Mouse (Mus musculus) forebrain, embryonic 12.5 days (tissue): ENCODE data around the gene Csgalnact2. TPM values are rescaled to one million over a fixed set of nuclear protein-coding genes. Genes with fewer than 3 reads are reported as not detected.

Experiments used
- ATAC-seq: fragments of 200-750 bp; cut with Nextera tagmentation; 2 replicates; pipeline ENCODE4 v1.8.0; 2017; ENCODE audit warnings: moderate TSS enrichment; ENCODE audit not compliant: low FRiP score
- H3K27ac ChIP-seq: fragments of 300-500 bp; sonication (generic); 2 replicates; pipeline ENCODE4 v1.5.1; 2016; ENCODE audit warnings: mild to moderate bottlenecking
- H3K27me3 ChIP-seq: fragments of 300-500 bp; sonication (generic); 2 replicates; pipeline ENCODE4 v1.6.1; 2016; ENCODE audit warnings: mild to moderate bottlenecking
- H3K36me3 ChIP-seq: fragments of 300-500 bp; sonication (generic); replicated peaks from 2 replicates; pipeline ENCODE4 v1.6.1; 2016; ENCODE audit warnings: mild to moderate bottlenecking
- H3K4me1 ChIP-seq: fragments of 300-500 bp; sonication (generic); 2 replicates; pipeline ENCODE4 v1.6.1; 2016
- H3K4me2 ChIP-seq: fragments of 300-500 bp; sonication (generic); 2 replicates; pipeline ENCODE4 v1.6.1; 2016; ENCODE audit warnings: mild to moderate bottlenecking, moderate library complexity
- H3K4me3 ChIP-seq: fragments of 300-500 bp; sonication (generic); replicated peaks from 2 replicates; pipeline ENCODE4 v1.5.1; 2016; ENCODE audit warnings: mild to moderate bottlenecking
- H3K9ac ChIP-seq: fragments of 300-500 bp; sonication (generic); 2 replicates; pipeline ENCODE4 v1.6.1; 2016; ENCODE audit warnings: mild to moderate bottlenecking
- H3K9me3 ChIP-seq: fragments of 300-500 bp; sonication (generic); 2 replicates; pipeline ENCODE4 v1.6.1; 2016
- WGBS: fragments of 180-500 bp; shearing (Covaris S2); methylation state at CpG from one replicate; pipeline ENCODE4 v1.1.7; 2016; 5-methylcytosine and 5-hydroxymethylcytosine counted together
- polyA plus RNA-seq: library from polyadenylated mRNA; unstranded; fragments of >200 nt; fragmentation: Nextera tagmentation; extraction: Ambion mirVana; gene quantifications from 2 replicates; pipeline ENCODE4 v1.2.1, GENCODE M21; 2016

Csgalnact2 gene
- polyA plus RNA-seq = 8.4 and 8.6 TPM in 2 replicates

- no peaks in the 10 kb centered on the region for H3K36me3 ChIP-seq
- peak within 1 kb of the TSS; percentile 62 for H3K9ac ChIP-seq
- H3K4me1 ChIP-seq = peaks cover 3% of the 10 kb centered on the region; the same call in 1 of the 2 replicates
- ATAC-seq = peak; percentile 99
- 0 out of 2 replicates have a peak, but pooled peaks cover 3% of the 10 kb centered on the region for H3K27me3 ChIP-seq
- WGBS = 7% methylated on average over 66 of the region's 66 CpGs
- peak within 1 kb of the TSS; percentile 65 for H3K4me2 ChIP-seq
- no peaks in the 10 kb centered on the region for H3K9me3 ChIP-seq
- peak within 1 kb of the TSS; percentile 73 for H3K4me3 ChIP-seq
- H3K27ac ChIP-seq = peak within 1 kb of the TSS; percentile 74; the same call in 1 of the 2 replicates
Measured at GRCm38 (mm10) chr6:118138731-118139709, at the start of gene Csgalnact2. Gene Csgalnact2, minus strand, starts transcription at chr6:118139140.

- no peak overlapping the region for H3K9ac ChIP-seq
- 91% methylated on average over 9 of the region's 9 CpGs for WGBS
- no peak overlapping the region for H3K4me2 ChIP-seq
- H3K4me1 ChIP-seq = peaks cover 10% of the 10 kb centered on the region; the same call in 1 of the 2 replicates
- no peak for ATAC-seq
- no peak overlapping the region for H3K4me3 ChIP-seq
- no peak overlapping the region for H3K27ac ChIP-seq
- no peaks in the 10 kb centered on the region for H3K36me3 ChIP-seq
- H3K27me3 ChIP-seq = peaks cover 14% of the 10 kb centered on the region; the same call in 1 of the 2 replicates
- no peaks in the 10 kb centered on the region for H3K9me3 ChIP-seq
Measured at GRCm38 (mm10) chr6:118188599-118188998, 49.7 kb upstream of the Csgalnact2 start.

GRCm38 (mm10) chr6:118187285-118187641 is 48.3 kb upstream of the Csgalnact2 start:
- no peaks in the 10 kb centered on the region for H3K36me3 ChIP-seq
- no peak for ATAC-seq
- no peak overlapping the region for H3K27ac ChIP-seq
- H3K4me3 ChIP-seq = no peak overlapping the region
- no peak overlapping the region for H3K4me2 ChIP-seq
- peaks cover 8% of the 10 kb centered on the region; the same call in 1 of the 2 replicates for H3K27me3 ChIP-seq
- H3K9ac ChIP-seq = no peak overlapping the region
- WGBS = 79% methylated on average over 3 of the region's 3 CpGs
- no peaks in the 10 kb centered on the region for H3K9me3 ChIP-seq
- peaks cover 10% of the 10 kb centered on the region; the same call in 1 of the 2 replicates for H3K4me1 ChIP-seq

GRCm38 (mm10) chr6:118186620-118187284 is 47.8 kb upstream of the Csgalnact2 start:
- ATAC-seq = 0 out of 2 replicates have a peak, but pooled peaks have one; percentile 27
- Histone ChIP-seq H3K9me3 (no peaks in the 10 kb centered on the region), H3K4me1 (peaks cover 10% of the 10 kb centered on the region; the same call in 1 of the 2 replicates), H3K4me3 (no peak overlapping the region), H3K9ac (no peak overlapping the region), H3K36me3 (no peaks in the 10 kb centered on the region), H3K27me3 (0 out of 2 replicates have a peak, but pooled peaks cover 3% of the 10 kb centered on the region), H3K27ac (no peak overlapping the region), H3K4me2 (no peak overlapping the region)
- 48% methylated on average over 17 of the region's 17 CpGs for WGBS

- no peaks in the 10 kb centered on the region for H3K27me3 ChIP-seq
- no peak overlapping the region for H3K9ac ChIP-seq
- H3K4me3 ChIP-seq = no peak overlapping the region
- H3K4me2 ChIP-seq = no peak overlapping the region
- no peaks in the 10 kb centered on the region for H3K9me3 ChIP-seq
- no peaks in the 10 kb centered on the region for H3K36me3 ChIP-seq
- no peak for ATAC-seq
- 89% methylated on average over 10 of the region's 10 CpGs for WGBS
- H3K27ac ChIP-seq = no peak overlapping the region
- H3K4me1 ChIP-seq = peaks cover 17% of the 10 kb centered on the region
Measured at GRCm38 (mm10) chr6:118184126-118184525, 45.2 kb upstream of the Csgalnact2 start.

- no peak overlapping the region for H3K27ac ChIP-seq
- H3K27me3 ChIP-seq = no peaks in the 10 kb centered on the region
- no peak overlapping the region for H3K9ac ChIP-seq
- no peak overlapping the region for H3K4me2 ChIP-seq
- no peak overlapping the region for H3K4me3 ChIP-seq
- ATAC-seq = peak; percentile 62; the same call in 1 of the 2 replicates
- H3K9me3 ChIP-seq = no peaks in the 10 kb centered on the region
- 83% methylated on average over 12 of the region's 12 CpGs for whole genome bisulfite sequencing
- peaks cover 6% of the 10 kb centered on the region; the same call in 1 of the 2 replicates for H3K4me1 ChIP-seq
- no peaks in the 10 kb centered on the region for H3K36me3 ChIP-seq
Measured at GRCm38 (mm10) chr6:118180085-118180423, 41.1 kb upstream of the Csgalnact2 start.

- H3K4me1 ChIP-seq = peaks cover 6% of the 10 kb centered on the region; the same call in 1 of the 2 replicates
- H3K9ac ChIP-seq = no peak overlapping the region
- H3K36me3 ChIP-seq = no peaks in the 10 kb centered on the region
- no peak overlapping the region for H3K4me2 ChIP-seq
- H3K9me3 ChIP-seq = no peaks in the 10 kb centered on the region
- H3K27me3 ChIP-seq = no peaks in the 10 kb centered on the region
- WGBS = 60% methylated on average over 13 of the region's 13 CpGs
- no peak overlapping the region for H3K27ac ChIP-seq
- peak; percentile 81 for ATAC-seq
- no peak overlapping the region for H3K4me3 ChIP-seq
Measured at GRCm38 (mm10) chr6:118179316-118180084, 40.6 kb upstream of the Csgalnact2 start.

GRCm38 (mm10) chr6:118173975-118174328 is 35.0 kb upstream of the Csgalnact2 start:
- Histone ChIP-seq H3K4me3 (no peak overlapping the region), H3K9me3 (no peaks in the 10 kb centered on the region), H3K4me1 (no peaks in the 10 kb centered on the region), H3K27me3 (no peaks in the 10 kb centered on the region), H3K36me3 (no peaks in the 10 kb centered on the region), H3K27ac (no peak overlapping the region), H3K4me2 (no peak overlapping the region), H3K9ac (no peak overlapping the region)
- ATAC-seq = no peak
- WGBS = 79% methylated on average over 5 of the region's 5 CpGs

GRCm38 (mm10) chr6:118173251-118173974 is 34.5 kb upstream of the Csgalnact2 start:
- H3K4me1 ChIP-seq = no peaks in the 10 kb centered on the region
- no peaks in the 10 kb centered on the region for H3K9me3 ChIP-seq
- no peak overlapping the region for H3K4me3 ChIP-seq
- H3K27ac ChIP-seq = no peak overlapping the region
- no peak overlapping the region for H3K9ac ChIP-seq
- no peak for ATAC-seq
- H3K4me2 ChIP-seq = no peak overlapping the region
- H3K27me3 ChIP-seq = no peaks in the 10 kb centered on the region
- 90% methylated on average over 18 of the region's 18 CpGs for WGBS
- H3K36me3 ChIP-seq = no peaks in the 10 kb centered on the region

GRCm38 (mm10) chr6:118171386-118171785 is 32.4 kb upstream of the Csgalnact2 start:
- Histone ChIP-seq H3K9ac (no peak overlapping the region), H3K4me1 (no peaks in the 10 kb centered on the region), H3K9me3 (no peaks in the 10 kb centered on the region), H3K27me3 (no peaks in the 10 kb centered on the region), H3K4me3 (no peak overlapping the region), H3K4me2 (no peak overlapping the region), H3K27ac (no peak overlapping the region), H3K36me3 (no peaks in the 10 kb centered on the region)
- WGBS = 94% methylated on average over 7 of the region's 7 CpGs
- ATAC-seq = no peak

GRCm38 (mm10) chr6:118168106-118168505 is 29.2 kb upstream of the Csgalnact2 start:
- no peak overlapping the region for H3K4me3 ChIP-seq
- H3K27ac ChIP-seq = no peak overlapping the region
- H3K4me2 ChIP-seq = no peak overlapping the region
- 82% methylated on average over 14 of the region's 14 CpGs for WGBS
- H3K4me1 ChIP-seq = no peaks in the 10 kb centered on the region
- H3K27me3 ChIP-seq = no peaks in the 10 kb centered on the region
- H3K36me3 ChIP-seq = no peaks in the 10 kb centered on the region
- H3K9ac ChIP-seq = no peak overlapping the region
- no peak for ATAC-seq
- H3K9me3 ChIP-seq = no peaks in the 10 kb centered on the region
